Mouse (Mus musculus) adrenal gland, postnatal 25 days (tissue): ENCODE data around the gene Gm11596. TPM values are rescaled to one million over a fixed set of nuclear protein-coding genes. Genes with fewer than 3 reads are reported as not detected.
"Not testable (repeated sequence)": the region's sequence is repeated elsewhere in the genome, so short reads cannot be mapped to it uniquely, and the experiment has no call there.

Source experiments
- DNase-seq: peaks from one replicate; pipeline ENCODE4 v3.0.0; 2021; ENCODE audit warnings: mixed read lengths
- long read RNA-seq: library from polyadenylated mRNA; stranded (forward); transcript quantifications from one replicate; pipeline ENCODE4 v2.0.0, GENCODE M21; 2021
- total RNA-seq: library from RNA; stranded (reverse); gene quantifications from 2 replicates; pipeline ENCODE4 v1.2.3, GENCODE M21; 2021

The Gm11596 gene
- not detected in 2 replicates for total RNA-seq
- long read RNA-seq, result 0 reads

GRCm38 (mm10) chr11:99793367-99793766, at the start of gene Gm11596:
Gm11596 (minus strand) TSS chr11:99793467.
- DNase-seq, result no peak

- DNase-seq, result no peak
Observed at GRCm38 (mm10) chr11:99842185-99842584, 48.9 kb upstream of the Gm11596 start.

- DNase-seq, result no peak
Observed at GRCm38 (mm10) chr11:99837966-99838365, 44.7 kb upstream of the Gm11596 start, which contains the start of gene 2300003K06Rik. 2300003K06Rik (minus strand) TSS chr11:99838066.

GRCm38 (mm10) chr11:99815566-99815965, 22.3 kb upstream of the Gm11596 start, which contains the start of gene Gm11564:
Gm11564 (minus strand) TSS chr11:99815666.
- not testable (repeated sequence) for DNase-seq

GRCm38 (mm10) chr11:99809792-99810191, 16.5 kb upstream of the Gm11596 start, which contains the start of gene Krtap4-13:
Krtap4-13 (minus strand) TSS chr11:99809892.
- DNase-seq, result not testable (repeated sequence)

GRCm38 (mm10) chr11:99804346-99804745, 11.1 kb upstream of the Gm11596 start, which contains the start of gene Gm11554:
Gm11554 (minus strand) TSS chr11:99804446.
- not testable (repeated sequence) for DNase-seq

GRCm38 (mm10) chr11:99798832-99799231, 5.6 kb upstream of the Gm11596 start, which contains the start of gene Gm11569:
Gm11569 (minus strand) TSS chr11:99798932.
- DNase-seq, result not testable (repeated sequence)

GRCm38 (mm10) chr11:99784900-99785299, 8.4 kb downstream of the Gm11596 start, which contains the start of gene Krtap4-9:
Krtap4-9 (plus strand) TSS chr11:99785200.
- not testable (repeated sequence) for DNase-seq

- no peak for DNase-seq
Observed at GRCm38 (mm10) chr11:99780604-99781003, 12.7 kb downstream of the Gm11596 start, which contains the start of gene Krtap4-8. Krtap4-8 (minus strand) TSS chr11:99780704.

- DNase-seq, result no peak
Observed at GRCm38 (mm10) chr11:99778401-99778800, 14.9 kb downstream of the Gm11596 start.

GRCm38 (mm10) chr11:99772813-99773212, 20.5 kb downstream of the Gm11596 start, which contains the start of gene Gm11595:
Gm11595 (minus strand) TSS chr11:99772913.
- DNase-seq, result not testable (repeated sequence)

GRCm38 (mm10) chr11:99768410-99768809, 24.9 kb downstream of the Gm11596 start:
- no peak for DNase-seq

GRCm38 (mm10) chr11:99758877-99759276, 34.4 kb downstream of the Gm11596 start:
- no peak for DNase-seq

- DNase-seq, result no peak
Observed at GRCm38 (mm10) chr11:99743985-99744384, 49.3 kb downstream of the Gm11596 start.

Other genes with a start within 250 kb of the Gm11596 start
- gene Krtap3-3, start 242.6 kb downstream of the Gm11596 start, total RNA-seq, result not detected in 2 replicates
- gene Krtap3-2, start 236.6 kb downstream of the Gm11596 start, total RNA-seq, result not detected in 2 replicates
- not detected in 2 replicates for gene Gm11939, start 234.0 kb downstream of the Gm11596 start, total RNA-seq
- gene Krtap3-1, start 226.8 kb downstream of the Gm11596 start, total RNA-seq, result not detected in 2 replicates
- not detected in 2 replicates for gene Krtap1-5, start 212.5 kb downstream of the Gm11596 start, total RNA-seq
- gene Krtap1-4, start 209.8 kb downstream of the Gm11596 start, total RNA-seq, result not detected in 2 replicates
- gene Krtap1-3, start 202.1 kb downstream of the Gm11596 start, total RNA-seq, result not detected in 2 replicates
- not detected in 2 replicates for gene Krtap9-3, start 195.4 kb downstream of the Gm11596 start, total RNA-seq
- not detected in 2 replicates for gene Gm11938, start 190.2 kb downstream of the Gm11596 start, total RNA-seq
- not detected in 2 replicates for gene Gm11937, start 183.3 kb downstream of the Gm11596 start, total RNA-seq
- gene Krtap2-4, start 178.6 kb downstream of the Gm11596 start, total RNA-seq, result not detected in 2 replicates
- not detected in 2 replicates for gene Gm11562, start 173.0 kb downstream of the Gm11596 start, total RNA-seq
- gene Krtap4-1, start 165.2 kb downstream of the Gm11596 start, total RNA-seq, result not detected in 2 replicates
- gene Krtap4-2, start 158.4 kb downstream of the Gm11596 start, total RNA-seq, result not detected in 2 replicates
- not detected in 2 replicates for gene Krtap4-7, start 149.4 kb downstream of the Gm11596 start, total RNA-seq
- not detected in 2 replicates for gene Gm11555, start 143.2 kb downstream of the Gm11596 start, total RNA-seq
- gene Gm11563, start 134.5 kb downstream of the Gm11596 start, total RNA-seq, result not detected in 2 replicates
- gene Krtap4-6, start 127.5 kb downstream of the Gm11596 start, total RNA-seq, result not detected in 2 replicates
- not detected in 2 replicates for gene Gm14190, start 102.7 kb downstream of the Gm11596 start, total RNA-seq
- gene Gm14180, start 59.2 kb downstream of the Gm11596 start, total RNA-seq, result not detected in 2 replicates
- gene Gm11595, start 20.6 kb downstream of the Gm11596 start, total RNA-seq, result not detected in 2 replicates
- not detected in 2 replicates for gene Krtap4-8, start 12.8 kb downstream of the Gm11596 start, total RNA-seq
- gene Krtap4-9, start 8.3 kb downstream of the Gm11596 start, total RNA-seq, result not detected in 2 replicates
- not detected in 2 replicates for gene Gm11569, start 5.5 kb upstream of the Gm11596 start, total RNA-seq
- not detected in 2 replicates for gene Gm11554, start 11.0 kb upstream of the Gm11596 start, total RNA-seq
- not detected in 2 replicates for gene Krtap4-13, start 16.4 kb upstream of the Gm11596 start, total RNA-seq
- not detected in 2 replicates for gene Gm11564, start 22.2 kb upstream of the Gm11596 start, total RNA-seq
- not detected in 2 replicates for gene 2300003K06Rik, start 44.6 kb upstream of the Gm11596 start, total RNA-seq
- not detected in 2 replicates for gene Krtap4-16, start 58.1 kb upstream of the Gm11596 start, total RNA-seq
- gene Gm11568, start 64.5 kb upstream of the Gm11596 start, total RNA-seq, result not detected in 2 replicates
- not detected in 2 replicates for gene Gm11559, start 71.0 kb upstream of the Gm11596 start, total RNA-seq
- not detected in 2 replicates for gene Krtap9-1, start 79.9 kb upstream of the Gm11596 start, total RNA-seq
- gene Gm11567, start 85.7 kb upstream of the Gm11596 start, total RNA-seq, result not detected in 2 replicates
- not detected in 2 replicates for gene Krtap31-1, start 114.5 kb upstream of the Gm11596 start, total RNA-seq
- gene Gm11565, start 121.3 kb upstream of the Gm11596 start, total RNA-seq, result not detected in 2 replicates
- not detected in 2 replicates for gene Krtap31-2, start 142.8 kb upstream of the Gm11596 start, total RNA-seq
- not detected in 2 replicates for gene Krtap9-5, start 155.0 kb upstream of the Gm11596 start, total RNA-seq
- not detected in 2 replicates for gene Krtap29-1, start 185.6 kb upstream of the Gm11596 start, total RNA-seq
- gene Krtap16-1, start 193.1 kb upstream of the Gm11596 start, total RNA-seq, result not detected in 2 replicates
- gene Krtap17-1, start 200.5 kb upstream of the Gm11596 start, total RNA-seq, result not detected in 2 replicates
- gene Krt33a, start 222.7 kb upstream of the Gm11596 start, total RNA-seq, result not detected in 2 replicates
- gene Krt33b, start 236.4 kb upstream of the Gm11596 start, total RNA-seq, result not detected in 2 replicates
- not detected in 2 replicates for gene Krt34, start 248.1 kb upstream of the Gm11596 start, total RNA-seq